Mouse (Mus musculus) adrenal gland (tissue): ENCODE data around the gene Il10rb.

Experiments
- intact Hi-C: fragments of 180-260 bp; cut with DNase I; formaldehyde crosslinking; loops from one replicate; pipeline ENCODE4 v1.15.1; 2025

Il10rb gene

GRCm38 (mm10) chr16:91466566-91466965 is 60.6 kb downstream of the Il10rb start:
- intact Hi-C loops: no loop called here

GRCm38 (mm10) chr16:91470470-91470869 is 64.5 kb downstream of the Il10rb start:
- intact Hi-C loops: no loop called here

- intact Hi-C loops: no loop called here
These were observed 65.5 kb downstream of the Il10rb start for GRCm38 (mm10) chr16:91471481-91471880.
